Mouse (Mus musculus) heart, embryonic 15.5 days (tissue): ENCODE results near the gene 6030468B19Rik. TPM values are rescaled to one million over a fixed set of nuclear protein-coding genes. Genes with fewer than 3 reads are reported as not detected.

Experiments
- ATAC-seq: fragments of 200-750 bp; cut with Nextera tagmentation; replicated peaks from 2 replicates; pipeline ENCODE4 v1.8.0; 2017; ENCODE audit warnings: low read depth, moderate TSS enrichment; ENCODE audit not compliant: insufficient number of reproducible peaks, insufficient read depth, low FRiP score
- H3K27ac ChIP-seq: fragments of 300-500 bp; sonication (generic); 2 replicates; pipeline ENCODE4 v1.5.1; 2015; ENCODE audit warnings: mild to moderate bottlenecking, inconsistent platforms
- H3K27me3 ChIP-seq: fragments of 300-500 bp; sonication (generic); 2 replicates; pipeline ENCODE4 v1.6.1; 2015; ENCODE audit warnings: inconsistent platforms
- H3K36me3 ChIP-seq: fragments of 300-500 bp; sonication (generic); 2 replicates; pipeline ENCODE4 v1.6.1; 2015; ENCODE audit warnings: mild to moderate bottlenecking, inconsistent platforms
- H3K4me1 ChIP-seq: fragments of 300-500 bp; sonication (generic); replicated peaks from 2 replicates; pipeline ENCODE4 v1.6.1; 2015; ENCODE audit warnings: inconsistent platforms
- H3K4me2 ChIP-seq: fragments of 300-500 bp; sonication (generic); 2 replicates; pipeline ENCODE4 v1.6.1; 2015; ENCODE audit warnings: inconsistent platforms, mild to moderate bottlenecking, moderate library complexity
- H3K4me3 ChIP-seq: fragments of 300-500 bp; sonication (generic); 2 replicates; pipeline ENCODE4 v1.5.1; 2015; ENCODE audit warnings: mild to moderate bottlenecking, inconsistent platforms
- H3K9ac ChIP-seq: fragments of 300-500 bp; sonication (generic); 2 replicates; pipeline ENCODE4 v1.6.1; 2015; ENCODE audit warnings: mild to moderate bottlenecking, inconsistent platforms
- H3K9me3 ChIP-seq: fragments of 300-500 bp; sonication (generic); replicated peaks from 2 replicates; pipeline ENCODE4 v1.6.1; 2016; ENCODE audit warnings: inconsistent platforms
- WGBS: fragments of 180-500 bp; shearing (Covaris S2); methylation state at CpG from one replicate; pipeline ENCODE4 v1.1.7; 2015; ENCODE audit warnings: mixed read lengths; 5-methylcytosine and 5-hydroxymethylcytosine counted together
- polyA plus RNA-seq: library from polyadenylated mRNA; unstranded; fragments of >200 nt; fragmentation: Nextera tagmentation; extraction: Ambion mirVana; gene quantifications from 2 replicates; pipeline ENCODE4 v1.2.1, GENCODE M21; 2015

The 6030468B19Rik gene
- polyA plus RNA-seq, 1 experiment from 2014 or later, result 0.34 TPM

DNA sequence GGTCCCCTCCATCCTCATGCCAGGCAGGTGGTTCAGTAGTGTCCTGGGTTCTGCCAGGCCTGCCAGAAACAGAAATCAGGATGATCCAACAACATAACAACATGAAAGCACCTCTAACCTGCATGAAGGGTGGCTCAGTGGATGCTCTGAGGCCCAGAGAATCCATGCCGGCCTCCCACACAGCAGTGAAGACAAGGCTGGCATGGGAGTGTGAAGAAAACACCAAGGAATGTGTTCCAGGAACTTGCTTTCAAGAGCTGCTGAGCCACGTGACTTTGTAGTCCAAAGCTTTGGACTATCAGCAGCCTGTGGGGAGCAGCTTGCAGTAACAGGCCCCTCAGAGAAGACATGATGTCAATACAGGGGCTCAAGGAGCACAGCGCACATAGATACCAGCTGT lies 31.2 kb upstream of the 6030468B19Rik start:
- 75% methylated on average over 3 of the region's 3 CpGs for WGBS
- peaks cover 19% of the 10 kb centered on the region for H3K4me1 ChIP-seq
- no peak for ATAC-seq
- H3K27me3 ChIP-seq, result no peaks in the 10 kb centered on the region
- no peaks in the 10 kb centered on the region for H3K9me3 ChIP-seq
- H3K4me3 ChIP-seq, result no peak overlapping the region
- peaks cover 36% of the 10 kb centered on the region; the same call in 1 of the 2 replicates for H3K36me3 ChIP-seq
- H3K4me2 ChIP-seq, result no peak overlapping the region
- no peak overlapping the region for H3K9ac ChIP-seq
- no peak overlapping the region for H3K27ac ChIP-seq

DNA sequence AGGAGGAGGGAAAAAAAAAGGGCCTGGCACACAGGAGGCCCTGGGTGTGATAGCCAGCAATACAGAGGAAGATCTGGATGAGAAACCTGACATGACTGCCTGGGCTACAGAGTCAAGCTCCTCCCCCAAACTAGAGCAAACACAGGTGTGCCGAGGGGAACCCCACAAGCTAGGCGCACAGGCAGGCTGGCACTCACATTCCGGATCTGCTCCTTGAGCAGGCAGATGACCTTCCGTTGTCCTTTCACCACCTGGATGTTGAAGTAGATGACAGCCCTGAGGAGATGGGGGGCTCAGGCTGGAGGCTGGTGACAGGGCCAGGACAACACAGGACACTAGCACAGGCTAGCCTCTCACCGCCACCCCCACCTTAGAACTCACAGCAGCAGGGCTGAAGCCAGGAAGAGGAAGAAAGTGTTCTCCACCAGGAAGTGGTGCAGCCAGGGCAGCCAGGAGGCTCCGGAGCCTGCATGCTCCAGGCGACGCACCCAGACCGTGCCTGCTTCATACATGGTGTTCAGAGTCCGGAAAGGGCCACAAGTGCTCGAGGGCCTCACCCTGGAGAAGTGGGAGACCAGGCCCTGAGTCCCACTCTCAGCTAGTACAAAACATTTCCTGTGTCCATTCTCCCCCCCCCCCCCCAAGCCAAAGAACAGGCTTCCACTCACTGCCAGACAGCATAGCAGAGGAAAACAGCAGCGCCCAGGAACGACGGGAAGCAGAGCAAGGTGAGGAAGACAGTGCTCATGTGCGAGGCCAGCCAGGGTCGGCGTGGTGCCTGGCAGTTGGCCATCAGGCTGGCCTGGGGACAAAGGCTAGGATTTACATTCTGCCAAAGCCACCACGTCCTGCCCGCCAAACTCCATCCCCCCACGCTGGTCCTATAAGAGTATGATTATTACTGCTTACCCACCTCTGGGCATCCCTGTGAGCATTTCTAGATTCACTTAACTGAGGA lies 28.5 kb upstream of the 6030468B19Rik start:
- Histone ChIP-seq H3K27ac (no peak overlapping the region; the same call in 1 of the 2 replicates), H3K36me3 (peaks cover 39% of the 10 kb centered on the region), H3K9me3 (no peaks in the 10 kb centered on the region), H3K4me2 (no peak overlapping the region), H3K4me1 (peaks cover 19% of the 10 kb centered on the region), H3K9ac (no peak overlapping the region), H3K27me3 (no peaks in the 10 kb centered on the region), H3K4me3 (no peak overlapping the region)
- no peak for ATAC-seq
- WGBS, result 67% methylated on average over 20 of the region's 20 CpGs

DNA sequence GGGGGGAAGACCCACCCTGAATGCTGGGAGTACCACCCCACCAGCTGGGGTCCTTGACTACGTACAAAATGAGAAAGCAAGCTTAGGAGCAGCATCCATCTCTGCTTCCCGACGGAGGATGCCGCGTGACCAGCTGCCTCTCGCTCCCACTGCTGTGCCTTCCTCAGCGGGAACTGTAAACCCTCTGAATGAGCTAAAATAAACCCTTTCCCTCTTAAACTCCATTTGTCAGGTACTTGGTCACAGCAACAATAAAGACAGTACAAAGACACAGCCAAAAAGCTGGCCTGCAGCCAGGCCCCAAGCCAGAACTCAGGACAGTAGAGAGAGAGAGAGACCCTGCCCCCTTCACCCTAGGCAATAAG lies 27.8 kb upstream of the 6030468B19Rik start:
- 86% methylated on average over 7 of the region's 7 CpGs for WGBS
- no peaks in the 10 kb centered on the region for H3K9me3 ChIP-seq
- H3K4me3 ChIP-seq, result no peak overlapping the region
- no peak overlapping the region for H3K9ac ChIP-seq
- no peak overlapping the region for H3K4me2 ChIP-seq
- ATAC-seq, result no peak
- no peak overlapping the region; the same call in 1 of the 2 replicates for H3K27ac ChIP-seq
- no peaks in the 10 kb centered on the region for H3K27me3 ChIP-seq
- peaks cover 19% of the 10 kb centered on the region for H3K4me1 ChIP-seq
- H3K36me3 ChIP-seq, result peaks cover 33% of the 10 kb centered on the region

DNA sequence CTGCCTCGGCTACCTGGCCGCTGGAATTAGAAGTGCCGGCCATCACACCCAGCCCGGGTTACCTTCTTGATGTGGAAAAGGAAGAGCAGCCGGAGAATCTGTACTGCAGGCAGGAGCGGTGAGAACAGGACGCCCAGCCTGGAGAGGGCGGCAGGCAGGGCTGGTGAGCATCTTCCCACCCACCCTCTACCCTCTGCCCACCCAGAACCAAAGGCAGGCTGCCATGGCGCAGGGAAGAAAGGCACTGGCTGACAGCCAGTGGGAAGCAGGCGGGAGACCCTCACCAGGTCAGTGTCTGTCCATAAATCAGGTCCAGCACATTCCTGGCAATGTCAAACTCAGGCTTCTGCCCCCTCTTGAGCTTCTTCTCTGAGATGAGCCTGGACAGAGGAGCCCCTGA lies 27.1 kb upstream of the 6030468B19Rik start:
- no peak overlapping the region for H3K27ac ChIP-seq
- H3K4me2 ChIP-seq, result no peak overlapping the region
- H3K4me3 ChIP-seq, result no peak overlapping the region
- no peaks in the 10 kb centered on the region for H3K9me3 ChIP-seq
- peaks cover 19% of the 10 kb centered on the region for H3K4me1 ChIP-seq
- H3K36me3 ChIP-seq, result peaks cover 37% of the 10 kb centered on the region
- WGBS, result 85% methylated on average over 10 of the region's 10 CpGs
- H3K9ac ChIP-seq, result no peak overlapping the region
- H3K27me3 ChIP-seq, result no peaks in the 10 kb centered on the region
- ATAC-seq, result no peak

DNA sequence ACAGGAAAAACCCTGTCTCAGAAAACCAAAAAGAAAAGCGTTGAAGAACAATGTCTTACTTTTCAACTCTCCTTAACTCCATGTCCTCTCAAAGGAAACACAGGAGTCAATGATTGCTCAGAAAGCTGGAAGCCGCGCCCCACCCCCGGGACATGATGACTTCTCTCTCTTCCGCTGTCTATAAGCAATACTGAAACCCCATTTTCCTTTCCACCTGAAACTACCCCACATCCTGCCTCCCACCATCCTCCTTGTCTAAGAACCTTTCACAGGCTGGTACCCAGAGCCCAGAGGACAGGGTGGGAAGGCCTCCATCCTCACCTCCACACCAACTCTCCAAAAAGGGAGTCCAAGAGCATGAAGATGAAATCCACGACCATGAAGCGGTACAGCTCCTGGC lies 25.1 kb upstream of the 6030468B19Rik start:
- ATAC-seq, result no peak
- no peak overlapping the region for H3K27ac ChIP-seq
- no peak overlapping the region for H3K9ac ChIP-seq
- WGBS, result 93% methylated on average over 7 of the region's 7 CpGs
- H3K27me3 ChIP-seq, result no peaks in the 10 kb centered on the region
- H3K4me2 ChIP-seq, result no peak overlapping the region
- H3K4me3 ChIP-seq, result no peak overlapping the region
- H3K9me3 ChIP-seq, result no peaks in the 10 kb centered on the region
- H3K4me1 ChIP-seq, result peaks cover 12% of the 10 kb centered on the region; the same call in 1 of the 2 replicates
- peaks cover 37% of the 10 kb centered on the region for H3K36me3 ChIP-seq

DNA sequence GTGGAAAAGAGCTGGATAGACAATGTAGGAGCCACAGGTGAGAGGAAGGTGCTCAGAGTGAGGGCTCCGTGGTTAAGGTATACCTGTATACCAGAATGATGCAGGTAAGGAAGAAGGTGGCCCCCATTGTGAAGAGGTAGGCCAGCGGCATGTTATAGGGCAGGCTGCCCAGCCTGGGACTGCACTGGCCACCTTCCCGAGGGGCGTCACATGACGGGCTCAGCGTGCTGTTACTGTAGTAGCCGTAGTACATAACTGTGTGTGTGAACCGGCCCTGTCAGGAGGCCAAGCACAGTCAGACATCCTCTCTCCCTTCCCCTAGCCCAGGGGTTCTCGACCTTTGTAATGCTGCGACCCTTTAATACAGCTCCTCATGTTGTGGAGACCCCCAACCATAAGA lies 22.5 kb upstream of the 6030468B19Rik start:
- H3K36me3 ChIP-seq, result peaks cover 37% of the 10 kb centered on the region
- no peak for ATAC-seq
- WGBS, result 90% methylated on average over 10 of the region's 10 CpGs

DNA sequence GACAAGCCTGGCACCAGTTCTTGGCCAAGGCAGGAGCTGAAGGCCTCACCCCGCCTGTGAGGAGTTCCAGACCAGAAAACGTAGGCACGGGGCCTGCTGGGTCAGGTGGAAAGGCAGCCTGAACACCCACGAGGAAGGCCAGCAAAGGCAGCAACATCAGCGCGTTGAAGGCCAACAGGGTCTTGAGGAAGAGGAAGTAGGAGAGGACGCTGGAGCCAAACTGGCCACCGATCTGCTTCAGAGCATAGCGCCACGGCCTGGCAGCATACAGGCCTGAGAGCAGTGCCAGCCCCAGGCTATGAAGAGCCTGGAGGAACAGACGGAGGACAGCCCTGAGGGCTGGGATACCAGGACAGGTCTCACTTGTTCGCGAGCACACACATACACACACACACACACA lies 21.9 kb upstream of the 6030468B19Rik start:
- Histone ChIP-seq H3K4me1 (peaks cover 32% of the 10 kb centered on the region), H3K9me3 (no peaks in the 10 kb centered on the region), H3K27me3 (no peaks in the 10 kb centered on the region), H3K4me2 (no peak overlapping the region), H3K4me3 (no peak overlapping the region), H3K9ac (no peak overlapping the region), H3K27ac (no peak overlapping the region), H3K36me3 (peaks cover 37% of the 10 kb centered on the region)
- ATAC-seq, result no peak
- WGBS, result 91% methylated on average over 13 of the region's 13 CpGs

More for the DNA sequence above, 22.5 kb upstream of the 6030468B19Rik start:
- H3K9me3 ChIP-seq, result no peaks in the 10 kb centered on the region
- H3K4me2 ChIP-seq, result no peak overlapping the region
- no peak overlapping the region for H3K27ac ChIP-seq
- H3K4me3 ChIP-seq, result no peak overlapping the region
- H3K4me1 ChIP-seq, result peaks cover 25% of the 10 kb centered on the region
- no peak overlapping the region for H3K9ac ChIP-seq
- H3K27me3 ChIP-seq, result no peaks in the 10 kb centered on the region

DNA sequence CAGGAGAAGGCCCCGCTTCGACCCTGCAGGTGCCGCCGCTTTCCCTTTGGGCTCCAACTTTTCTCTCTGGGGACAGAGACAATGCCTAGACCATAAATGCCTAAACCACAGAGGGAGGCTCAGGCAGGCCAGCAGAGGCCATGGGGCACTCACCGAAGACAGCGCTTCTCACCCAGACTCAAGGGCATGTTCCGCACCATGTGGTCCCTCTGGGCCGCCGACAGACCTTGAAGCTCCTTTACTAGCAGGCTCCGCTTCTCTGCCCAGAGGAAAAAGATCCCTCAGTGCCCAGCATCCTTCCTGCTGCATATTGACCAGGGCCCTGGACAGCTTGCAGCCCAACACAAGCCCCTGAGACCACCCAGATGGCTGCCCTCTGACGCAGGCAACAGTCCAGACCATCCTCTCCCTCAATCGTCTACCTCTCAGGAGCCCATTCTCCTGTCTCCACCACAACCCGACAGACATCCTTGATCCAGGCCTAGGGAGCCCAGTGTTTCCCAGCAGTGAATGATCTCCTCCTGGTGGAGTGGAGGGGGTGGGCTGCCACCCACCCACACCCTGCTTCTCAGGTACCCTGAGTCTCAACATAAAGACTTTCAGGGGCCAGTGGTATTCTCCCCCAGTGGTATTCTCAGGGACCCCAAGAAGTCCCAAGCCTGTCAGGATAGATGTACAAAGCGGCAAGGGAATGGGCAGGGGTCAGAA lies 21.2 kb upstream of the 6030468B19Rik start:
- no peak overlapping the region for H3K27ac ChIP-seq
- peaks cover 39% of the 10 kb centered on the region for H3K4me1 ChIP-seq
- no peaks in the 10 kb centered on the region for H3K9me3 ChIP-seq
- H3K4me2 ChIP-seq, result no peak overlapping the region
- no peak for ATAC-seq
- no peaks in the 10 kb centered on the region for H3K27me3 ChIP-seq
- H3K9ac ChIP-seq, result no peak overlapping the region
- 90% methylated on average over 14 of the region's 14 CpGs for WGBS
- no peak overlapping the region for H3K4me3 ChIP-seq
- H3K36me3 ChIP-seq, result peaks cover 37% of the 10 kb centered on the region

DNA sequence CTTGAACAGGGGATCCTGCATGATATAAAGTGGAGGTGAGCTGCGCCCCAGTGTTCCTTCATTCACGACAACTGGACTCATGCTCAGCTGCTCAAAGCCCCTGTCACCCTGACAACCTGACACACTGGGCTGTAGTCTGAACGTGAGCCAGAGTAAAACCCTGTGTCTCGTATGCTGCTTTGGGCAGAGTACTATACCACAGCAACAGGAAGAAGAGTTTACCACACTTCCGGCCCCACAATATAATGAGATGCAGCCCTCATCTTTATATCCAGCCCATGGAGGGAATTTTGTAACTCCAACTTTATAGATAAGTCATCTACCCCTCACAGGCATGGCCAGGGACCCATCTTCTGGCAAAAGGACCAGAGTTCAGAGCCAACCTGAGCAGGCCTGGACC lies 20.3 kb upstream of the 6030468B19Rik start:
- no peak for ATAC-seq
- Histone ChIP-seq H3K4me1 (peaks cover 47% of the 10 kb centered on the region), H3K9ac (no peak overlapping the region), H3K27ac (no peak overlapping the region), H3K27me3 (no peaks in the 10 kb centered on the region), H3K9me3 (no peaks in the 10 kb centered on the region), H3K4me3 (no peak overlapping the region), H3K36me3 (peaks cover 32% of the 10 kb centered on the region), H3K4me2 (no peak overlapping the region)
- 81% methylated on average over 5 of the region's 5 CpGs for WGBS

DNA sequence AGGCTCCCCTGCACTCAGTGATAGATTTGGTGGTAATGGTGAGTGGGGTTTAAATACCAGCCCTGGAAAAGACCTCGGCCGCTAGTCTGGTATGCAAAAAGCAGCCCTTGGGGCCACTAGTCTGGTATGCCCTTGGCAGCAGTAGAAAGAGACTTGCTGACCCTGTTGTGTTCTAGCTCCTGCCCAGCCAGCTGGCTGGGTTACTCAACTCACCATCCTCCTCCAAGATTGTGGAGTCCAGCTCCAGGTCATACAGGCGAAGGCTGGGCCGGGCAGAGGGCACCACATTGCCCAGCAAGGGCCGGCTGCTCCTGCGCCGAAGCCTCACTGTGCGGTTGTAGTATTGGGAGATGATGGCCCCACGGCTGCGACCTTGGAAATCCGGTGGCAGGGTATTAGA lies 19.4 kb upstream of the 6030468B19Rik start:
- Histone ChIP-seq H3K36me3 (peaks cover 24% of the 10 kb centered on the region), H3K9ac (no peak overlapping the region), H3K27ac (no peak overlapping the region), H3K9me3 (no peaks in the 10 kb centered on the region), H3K4me2 (no peak overlapping the region), H3K27me3 (no peaks in the 10 kb centered on the region), H3K4me3 (no peak overlapping the region), H3K4me1 (peaks cover 53% of the 10 kb centered on the region)
- ATAC-seq, result no peak
- WGBS, result 91% methylated on average over 11 of the region's 11 CpGs

DNA sequence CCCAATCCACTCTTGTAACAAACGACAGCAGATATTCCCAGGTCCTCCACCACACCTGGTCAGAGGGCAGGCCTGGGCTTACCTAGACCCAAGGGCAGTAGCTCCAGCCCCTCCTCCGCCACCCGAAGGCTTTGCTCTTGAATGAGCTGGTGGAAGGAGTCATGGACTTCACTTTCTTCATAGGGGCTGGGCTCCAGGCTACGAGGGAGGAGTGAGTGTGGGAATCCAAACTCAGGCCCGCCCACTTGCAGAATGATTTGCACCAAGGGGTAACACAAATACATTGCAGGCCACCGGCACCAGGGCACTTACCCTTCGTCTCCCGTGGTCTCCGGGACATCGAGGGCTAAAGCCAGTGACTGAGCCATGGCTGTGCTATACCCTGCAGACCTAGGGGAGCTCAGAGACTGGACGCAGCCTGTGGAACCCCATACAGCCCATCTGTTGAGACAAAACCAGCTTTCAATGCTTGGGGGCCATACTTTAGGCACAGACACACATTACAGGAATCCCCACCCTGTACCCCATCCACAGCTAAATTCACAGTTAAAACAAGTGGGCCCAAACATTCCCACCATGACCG lies 18.5 kb upstream of the 6030468B19Rik start:
- Histone ChIP-seq H3K36me3 (peaks cover 20% of the 10 kb centered on the region), H3K27me3 (no peaks in the 10 kb centered on the region; the same call in 1 of the 2 replicates), H3K4me1 (peaks cover 60% of the 10 kb centered on the region), H3K9ac (peak overlapping the region; percentile 62), H3K9me3 (no peaks in the 10 kb centered on the region), H3K4me3 (peak overlapping the region; percentile 61), H3K27ac (peak overlapping the region; percentile 92), H3K4me2 (peak overlapping the region; percentile 96)
- ATAC-seq, result no peak
- 50% methylated on average over 12 of the region's 12 CpGs for WGBS
